Mouse (Mus musculus) thymus, postnatal 10 days (tissue): ENCODE measurements at regions not wholly inside any gene's neighbourhood (a gene's known extent, or its start where the extent isn't known, plus 50 kb on each side); places are given as distances from the start of the nearest gene placed in this dataset.

Experiments
- DNase-seq, 2 experiments: peaks; one replicate each; pipeline ENCODE4 v3.0.0; 2021; ENCODE audit warnings: low spot score in 2 of 2

DNA sequence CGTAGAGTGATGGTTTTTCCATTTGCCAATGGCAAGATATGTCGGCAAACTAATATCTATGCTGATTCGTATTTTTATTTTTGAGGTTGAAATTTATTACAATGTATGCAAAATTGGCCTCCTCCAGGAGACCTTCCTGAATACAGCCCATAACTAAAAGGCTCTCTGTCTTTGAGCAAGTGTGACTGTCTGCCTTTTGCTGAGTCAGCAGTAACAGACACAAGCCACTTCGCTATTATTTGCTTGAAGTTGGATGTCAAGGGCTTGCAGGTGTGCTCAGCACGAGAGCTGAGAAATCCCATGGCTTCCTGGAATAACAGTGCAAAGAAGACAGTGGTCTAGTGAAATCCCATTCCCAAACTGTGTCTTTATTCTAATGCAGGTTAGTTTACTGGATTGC, 56.9 kb downstream of the Dmrt2 start:
- no peak for DNase-seq

GRCm38 (mm10) chr19:25729633-25730032, 57.4 kb downstream of the Dmrt2 start:
- no peak for DNase-seq

DNA sequence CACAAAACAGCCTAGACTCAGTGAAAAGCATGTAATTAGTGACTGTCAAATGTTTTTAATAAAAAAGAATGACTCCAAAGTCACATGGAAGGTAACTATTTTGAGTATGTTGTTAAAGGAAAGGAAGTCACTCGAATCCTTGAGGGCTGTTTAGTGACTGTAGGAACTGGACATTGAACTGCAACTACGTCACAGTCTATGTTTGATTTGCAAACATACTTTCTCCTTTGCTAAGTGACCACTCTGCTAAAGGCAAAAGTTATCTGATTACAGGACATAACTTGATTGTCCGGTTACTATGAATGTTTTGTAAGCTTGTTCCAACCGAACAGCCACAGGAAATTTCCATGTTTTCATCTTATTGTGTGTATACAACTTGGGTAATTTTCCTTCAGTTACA, 106.2 kb downstream of the Dmrt2 start:
- no peak for DNase-seq

DNA sequence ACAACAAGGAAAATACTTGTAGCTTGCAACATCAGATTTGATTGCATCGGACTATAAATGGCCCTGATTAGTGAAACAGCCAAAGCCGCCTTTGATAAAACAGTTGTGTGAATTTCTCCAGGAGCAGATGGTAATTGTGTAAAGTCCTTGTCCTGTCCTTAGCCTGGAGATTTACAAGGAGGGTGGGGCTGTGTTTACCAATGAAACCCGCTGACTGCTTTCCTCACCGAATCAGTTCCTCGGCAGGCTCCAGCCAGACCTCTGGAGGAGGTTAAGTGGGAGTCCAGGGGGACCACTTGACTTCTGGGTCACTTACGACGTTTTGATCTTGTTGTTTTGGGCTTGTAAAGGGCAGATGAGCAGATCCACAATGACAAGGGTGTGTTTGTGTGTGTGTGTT, 107.1 kb downstream of the Dmrt2 start:
- no peak for DNase-seq

DNA sequence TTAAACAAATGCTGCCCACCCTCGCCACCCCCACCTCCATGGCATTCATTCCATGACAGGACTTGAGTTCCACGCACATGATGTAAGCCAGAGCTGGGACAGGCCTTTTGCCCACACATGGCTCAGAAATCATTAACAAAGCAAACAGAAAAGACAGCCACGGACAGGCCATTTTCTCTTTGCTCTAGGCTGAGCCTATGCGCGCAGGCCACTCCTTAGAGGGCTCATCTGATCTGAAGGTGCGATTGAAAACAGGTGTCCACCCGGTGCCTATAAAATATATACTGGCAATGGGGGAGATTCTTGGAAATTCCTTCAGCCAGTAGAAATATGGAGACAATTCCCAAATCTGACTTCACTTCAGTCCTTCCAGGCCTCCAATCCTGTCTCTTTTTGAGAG, 109.1 kb downstream of the Dmrt2 start:
- no peak for DNase-seq

DNA sequence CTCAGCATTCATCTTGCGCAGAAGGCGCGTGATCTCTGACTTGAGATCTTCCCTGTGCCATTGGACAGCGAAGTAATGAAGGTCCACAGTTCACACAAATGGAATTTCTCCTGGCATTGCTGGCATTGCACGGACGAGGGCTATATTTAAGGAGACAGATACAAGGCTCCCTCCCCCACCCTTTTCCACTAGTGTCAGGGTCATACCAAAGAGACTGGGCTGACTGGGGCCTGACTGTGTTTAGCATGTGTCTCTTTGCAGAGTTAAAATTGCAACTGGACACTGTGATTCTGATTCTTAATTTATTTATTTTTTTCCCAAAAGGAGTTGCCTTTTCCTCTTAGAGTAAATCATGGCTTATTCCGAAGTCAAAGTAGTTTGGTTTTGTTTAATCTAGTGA, 130.5 kb downstream of the Dmrt2 start:
- DNase-seq, result no peak

GRCm38 (mm10) chr19:25805351-25805750, 133.1 kb downstream of the Dmrt2 start:
- no peak for DNase-seq

DNA sequence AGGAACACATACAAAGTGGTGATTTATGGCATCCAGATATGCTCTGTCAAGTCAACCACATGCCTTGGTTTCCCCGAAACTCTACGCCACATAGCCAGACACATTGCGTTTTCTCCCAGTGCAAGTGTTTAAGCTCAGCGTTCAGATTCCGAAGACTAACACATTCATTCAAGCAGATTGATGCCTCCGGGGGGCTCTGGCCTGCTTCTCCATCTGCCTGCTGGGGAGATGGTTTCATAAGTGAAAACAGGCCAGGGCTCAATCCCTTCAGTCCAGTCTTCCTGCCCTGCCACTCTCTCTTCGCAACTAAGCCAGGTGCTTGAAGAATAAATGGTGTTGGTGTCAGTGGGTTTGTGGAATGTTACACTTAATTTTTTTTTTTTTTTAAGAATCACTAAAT, 141.4 kb downstream of the Dmrt2 start:
- DNase-seq, result no peak

GRCm38 (mm10) chr19:25845158-25845557, 172.9 kb downstream of the Dmrt2 start:
- DNase-seq, result no peak

DNA sequence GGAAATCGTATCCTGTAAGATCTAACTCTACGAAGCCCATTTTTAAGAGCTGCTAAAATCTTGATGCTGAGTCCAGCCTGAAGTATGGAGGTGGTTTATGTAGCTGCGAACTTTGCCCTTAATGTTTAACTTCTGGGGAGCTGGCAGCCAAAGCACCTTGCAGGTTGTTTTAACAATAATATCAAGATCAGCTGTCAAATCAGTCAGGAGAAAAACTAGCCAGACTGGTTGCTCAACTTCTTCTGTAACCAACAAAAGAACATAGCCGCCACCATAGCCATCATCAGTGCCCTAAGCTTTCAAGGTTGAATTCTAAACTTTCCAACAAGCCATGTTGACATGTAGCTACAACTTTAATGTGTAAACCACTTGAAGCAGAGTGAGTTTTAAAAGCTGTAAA, 184.1 kb downstream of the Dmrt2 start:
- no peak for DNase-seq

- no peak for DNase-seq
Measured at GRCm38 (mm10) chr19:25863312-25863711, 191.1 kb downstream of the Dmrt2 start.

DNA sequence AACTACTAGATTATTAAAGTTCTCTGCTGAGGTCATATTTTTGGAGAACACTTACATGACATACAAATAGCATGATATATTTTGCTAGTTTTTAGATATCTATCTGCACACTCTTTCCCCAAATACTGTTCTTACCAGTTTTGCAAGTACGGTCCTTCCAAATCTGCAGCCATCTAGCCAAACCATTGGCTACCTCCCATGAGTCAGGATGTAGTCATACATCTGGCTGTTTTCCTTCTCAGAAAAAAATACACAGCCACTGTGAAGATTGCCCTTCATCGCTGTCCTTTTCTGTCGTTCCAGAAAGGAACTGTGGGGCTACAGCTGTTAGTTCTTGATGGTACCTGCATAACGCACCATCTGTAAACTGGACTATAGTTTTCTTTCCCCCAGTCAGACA, 234.5 kb downstream of the Dmrt2 start:
- no peak for DNase-seq

GRCm38 (mm10) chr19:25922052-25922451, 249.8 kb downstream of the Dmrt2 start:
- no peak for DNase-seq

DNA sequence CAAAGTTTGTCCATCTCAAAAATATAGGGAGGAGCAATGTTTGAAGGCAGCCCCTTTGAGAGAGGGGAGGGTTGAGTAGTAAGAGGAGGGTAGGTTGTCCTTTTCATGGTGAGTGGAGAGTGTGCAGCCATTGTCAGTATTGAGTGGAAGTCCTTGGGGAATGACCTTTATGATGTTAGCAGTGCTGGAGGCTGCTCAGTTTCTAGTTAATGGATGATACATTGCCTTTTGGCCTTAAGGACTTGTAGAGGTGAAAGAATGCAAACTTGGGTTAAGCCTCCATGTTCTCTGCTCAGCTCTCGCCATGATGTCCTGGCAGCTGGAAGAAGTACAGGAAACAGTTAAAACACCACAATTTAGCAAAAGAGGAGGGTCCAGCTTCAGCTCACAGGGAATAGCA, 250.6 kb downstream of the Dmrt2 start:
- DNase-seq, result no peak

GRCm38 (mm10) chr19:25923727-25924384, 251.6 kb downstream of the Dmrt2 start:
- DNase-seq, result no peak

- DNase-seq, result no peak
Measured at GRCm38 (mm10) chr19:25924385-25924769, 252.2 kb downstream of the Dmrt2 start.

DNA sequence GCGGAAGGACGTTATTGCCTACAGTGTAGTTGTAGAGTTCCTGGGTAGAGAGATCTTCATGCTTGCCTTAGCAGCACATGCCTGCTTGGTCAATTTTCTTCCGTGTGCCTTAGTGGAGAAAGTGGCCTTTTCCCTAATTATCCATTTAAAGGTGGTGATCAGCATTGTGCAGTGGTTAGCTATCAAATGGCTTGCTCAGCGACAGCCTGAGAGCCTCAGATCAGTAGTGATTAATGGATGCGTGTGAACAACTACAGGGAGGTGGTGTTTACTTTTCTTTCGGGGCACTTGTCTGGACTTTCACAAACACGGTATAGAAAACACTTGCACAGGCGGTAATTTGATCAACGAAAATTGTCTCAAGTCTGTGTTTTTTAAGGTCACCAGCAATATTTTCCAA, 255.0 kb downstream of the Dmrt2 start:
- DNase-seq, result no peak

DNA sequence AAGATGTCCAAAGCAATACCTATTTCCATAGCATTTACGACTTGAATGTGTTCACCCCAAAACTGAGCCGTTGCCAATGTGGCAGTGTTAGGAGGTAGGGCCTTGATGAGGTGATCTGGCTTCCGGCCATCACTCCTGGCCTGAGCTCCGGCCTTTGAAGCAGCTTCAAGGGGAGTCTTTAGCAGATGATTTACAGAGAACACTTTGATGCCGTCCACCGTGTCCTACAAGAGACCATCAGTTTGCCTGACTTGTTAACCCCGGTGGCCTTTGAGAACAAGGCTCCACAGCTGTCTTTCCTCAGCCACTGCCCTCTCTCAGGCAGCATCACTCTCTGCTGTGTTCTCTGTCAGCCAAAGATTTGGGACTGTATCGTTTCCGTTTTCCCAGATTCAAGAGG, 265.1 kb downstream of the Dmrt2 start:
- DNase-seq, result no peak

- no peak for DNase-seq
Measured at GRCm38 (mm10) chr19:25971210-25971609, 299.0 kb downstream of the Dmrt2 start.

GRCm38 (mm10) chr19:25975202-25975601, 303.0 kb downstream of the Dmrt2 start:
- no peak for DNase-seq

GRCm38 (mm10) chr19:25980308-25980707, 308.1 kb downstream of the Dmrt2 start:
- DNase-seq, result no peak

GRCm38 (mm10) chr19:26014620-26015180, 342.5 kb downstream of the Dmrt2 start:
- no peak for DNase-seq

- DNase-seq, result no peak
Measured at GRCm38 (mm10) chr19:26021141-26021540, 348.9 kb downstream of the Dmrt2 start.

DNA sequence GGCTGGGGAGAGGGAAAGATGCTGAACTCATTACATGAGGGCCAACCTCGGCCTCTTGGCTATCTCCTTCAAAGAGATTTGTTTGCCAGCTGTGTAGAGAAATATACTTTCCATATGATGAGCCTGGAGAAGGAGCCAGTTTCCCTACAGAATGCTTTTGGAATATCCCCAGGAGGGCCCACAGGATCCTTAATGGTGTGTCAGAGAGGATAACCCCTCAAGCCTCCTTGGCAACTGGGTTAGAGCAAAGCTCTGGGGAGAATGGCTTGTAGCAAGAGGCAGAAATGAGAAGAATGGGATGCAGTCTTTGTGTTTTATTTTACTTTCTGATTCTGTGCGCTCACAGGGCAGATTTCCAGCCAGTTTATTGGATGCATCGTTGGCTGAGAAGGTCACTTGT, 353.9 kb downstream of the Dmrt2 start:
- no peak for DNase-seq
